Mouse (Mus musculus) lung, embryonic 16.5 days (tissue): ENCODE results near the gene Sox12. TPM values are rescaled to one million over a fixed set of nuclear protein-coding genes. Genes with fewer than 3 reads are reported as not detected.
A peak's percentile ranks its signal among the peaks of the same experiment; 100 is the strongest.
"Not testable (repeated sequence)": the region's sequence is repeated elsewhere in the genome, so short reads cannot be mapped to it uniquely, and the experiment has no call there.

Source experiments
- ATAC-seq: fragments of 200-750 bp; cut with Nextera tagmentation; 2 replicates; pipeline ENCODE4 v1.8.0; 2017; ENCODE audit warnings: low read depth, mild to moderate bottlenecking, moderate library complexity
- H3K27ac ChIP-seq: fragments of 300-500 bp; sonication (generic); 2 replicates; pipeline ENCODE4 v1.5.1; 2014; ENCODE audit warnings: mild to moderate bottlenecking, control low read depth, low read length
- H3K27me3 ChIP-seq: fragments of 300-500 bp; sonication (generic); 2 replicates; pipeline ENCODE4 v1.6.1; 2014; ENCODE audit warnings: low read depth, low read length, mixed read lengths; ENCODE audit not compliant: control insufficient read depth, insufficient read depth
- H3K36me3 ChIP-seq: fragments of 300-500 bp; sonication (generic); 2 replicates; pipeline ENCODE4 v1.6.1; 2014; ENCODE audit warnings: low read length; ENCODE audit not compliant: control insufficient read depth, insufficient read depth
- H3K4me1 ChIP-seq: fragments of 300-500 bp; sonication (generic); replicated peaks from 2 replicates; pipeline ENCODE4 v1.6.1; 2014; ENCODE audit warnings: low read length, mixed read lengths; ENCODE audit not compliant: control insufficient read depth, insufficient read depth
- H3K4me2 ChIP-seq: fragments of 300-500 bp; sonication (generic); 2 replicates; pipeline ENCODE4 v1.6.1; 2014; ENCODE audit warnings: low read depth, low read length, control low read depth
- H3K4me3 ChIP-seq: fragments of 300-500 bp; sonication (generic); 2 replicates; pipeline ENCODE4 v1.5.1; 2014; ENCODE audit warnings: mild to moderate bottlenecking, low read length, control low read depth
- H3K9ac ChIP-seq: fragments of 300-500 bp; sonication (generic); 2 replicates; pipeline ENCODE4 v1.6.1; 2014; ENCODE audit warnings: low read length, control low read depth
- H3K9me3 ChIP-seq: fragments of 300-500 bp; sonication (generic); 2 replicates; pipeline ENCODE4 v1.6.1; 2016; ENCODE audit warnings: low read length; ENCODE audit not compliant: control insufficient read depth
- WGBS: fragments of 180-500 bp; shearing (Covaris S2); extraction: QIAGEN DNeasy Blood & Tissue Kit; methylation state at CpG from one replicate; pipeline ENCODE4 v1.1.7; 2014; 5-methylcytosine and 5-hydroxymethylcytosine counted together
- polyA plus RNA-seq: library from polyadenylated mRNA; unstranded; fragments of >200 nt; fragmentation: Nextera tagmentation; extraction: Ambion mirVana; gene quantifications from 2 replicates; pipeline ENCODE4 v1.2.1, GENCODE M21; 2015

Gene Sox12
- polyA plus RNA-seq, 1 experiment from 2014 or later = 8.1 TPM

DNA sequence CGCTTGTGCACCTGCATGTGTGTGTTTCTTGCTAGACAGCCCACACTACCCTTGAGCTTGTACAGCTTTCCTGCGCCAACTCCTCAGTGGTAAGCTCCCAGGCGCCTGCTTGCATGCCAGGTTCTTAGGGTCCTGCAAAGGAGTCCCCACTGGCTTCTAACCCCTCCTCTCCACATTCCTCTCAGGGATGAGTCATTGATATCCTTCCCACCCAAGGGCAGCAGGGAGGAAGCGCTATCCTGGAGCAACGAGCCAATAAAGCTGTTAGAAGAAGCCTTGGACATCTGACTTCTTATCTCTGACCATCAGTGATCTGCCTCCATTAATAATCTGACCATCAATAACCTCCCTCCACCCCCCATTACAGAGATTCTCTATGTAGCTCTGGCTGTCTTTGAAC lies 29.9 kb downstream of the Sox12 start:
- Histone ChIP-seq H3K4me2 (no peak overlapping the region), H3K36me3 (no peaks in the 10 kb centered on the region), H3K9ac (no peak overlapping the region), H3K4me3 (no peak overlapping the region), H3K27ac (no peak overlapping the region), H3K27me3 (no peaks in the 10 kb centered on the region), H3K4me1 (no peaks in the 10 kb centered on the region), H3K9me3 (no peaks in the 10 kb centered on the region)
- ATAC-seq = no peak
- 57% methylated on average over 5 of the region's 5 CpGs for WGBS

GRCm38 (mm10) chr2:152363245-152364147 lies 34.4 kb downstream of the Sox12 start:
- Histone ChIP-seq H3K9me3 (no peaks in the 10 kb centered on the region), H3K27me3 (no peaks in the 10 kb centered on the region), H3K36me3 (no peaks in the 10 kb centered on the region), H3K4me3 (no peak overlapping the region), H3K4me1 (peaks cover 9% of the 10 kb centered on the region), H3K9ac (no peak overlapping the region), H3K27ac (peak overlapping the region; percentile 14; the same call in 1 of the 2 replicates), H3K4me2 (peak overlapping the region; percentile 42)
- peak; percentile 74 for ATAC-seq
- WGBS = 10% methylated on average over 17 of the region's 17 CpGs

DNA sequence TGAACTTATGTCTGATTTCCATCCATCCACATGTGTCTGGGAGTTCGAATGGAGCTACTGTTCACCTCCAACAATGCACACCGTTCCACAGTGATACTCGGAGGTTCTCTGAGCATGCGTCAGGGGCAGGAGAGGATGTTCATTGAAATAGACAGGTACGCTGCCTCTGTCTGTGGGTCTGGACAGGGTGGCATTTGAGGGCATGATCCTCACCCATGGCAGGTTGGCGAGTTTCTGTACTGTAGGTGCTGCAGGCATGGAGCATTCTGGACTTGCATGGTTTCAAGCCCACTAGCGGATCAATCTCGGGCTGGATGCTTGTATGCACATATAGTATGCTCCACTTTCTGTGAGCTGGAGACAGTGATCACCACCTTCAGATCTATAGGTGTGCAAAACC lies 36.7 kb downstream of the Sox12 start:
- Histone ChIP-seq H3K9me3 (no peaks in the 10 kb centered on the region), H3K27ac (no peak overlapping the region; the same call in 1 of the 2 replicates), H3K4me1 (peaks cover 9% of the 10 kb centered on the region), H3K36me3 (no peaks in the 10 kb centered on the region), H3K4me3 (no peak overlapping the region), H3K4me2 (no peak overlapping the region), H3K27me3 (no peaks in the 10 kb centered on the region), H3K9ac (no peak overlapping the region)
- no peak for ATAC-seq
- 85% methylated on average over 8 of the region's 8 CpGs for WGBS

DNA sequence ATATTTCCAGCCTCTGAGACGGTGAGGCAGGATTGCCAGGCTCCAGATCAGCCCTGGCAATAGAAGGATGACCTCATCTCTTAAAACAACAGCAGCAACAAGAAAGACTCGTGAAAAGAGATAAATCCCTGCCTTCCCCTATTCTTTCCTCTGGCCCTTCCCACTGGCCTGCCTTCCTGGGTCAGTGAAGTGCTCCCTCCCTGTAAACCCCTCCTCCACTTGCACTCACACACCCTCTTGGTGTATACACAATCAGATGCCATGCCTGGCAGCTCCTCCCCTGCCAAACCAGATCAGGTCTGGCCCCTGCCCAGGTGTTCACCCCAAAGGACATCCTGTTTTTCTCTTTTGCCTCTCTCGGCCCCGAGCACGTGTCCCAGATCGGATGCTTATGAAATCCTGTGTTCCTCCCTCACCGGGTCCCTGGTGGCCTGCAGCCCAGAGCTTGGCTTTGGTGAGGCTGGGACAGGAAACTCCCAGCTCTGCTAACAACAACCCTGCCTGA lies 37.5 kb downstream of the Sox12 start:
- peak; percentile 79 for ATAC-seq
- H3K9me3 ChIP-seq = no peaks in the 10 kb centered on the region
- no peak overlapping the region for H3K4me2 ChIP-seq
- no peak overlapping the region for H3K9ac ChIP-seq
- H3K27ac ChIP-seq = peak overlapping the region; percentile 68
- peaks cover 9% of the 10 kb centered on the region for H3K4me1 ChIP-seq
- H3K4me3 ChIP-seq = no peak overlapping the region
- no peaks in the 10 kb centered on the region for H3K36me3 ChIP-seq
- H3K27me3 ChIP-seq = no peaks in the 10 kb centered on the region
- 19% methylated on average over 7 of the region's 7 CpGs for WGBS

DNA sequence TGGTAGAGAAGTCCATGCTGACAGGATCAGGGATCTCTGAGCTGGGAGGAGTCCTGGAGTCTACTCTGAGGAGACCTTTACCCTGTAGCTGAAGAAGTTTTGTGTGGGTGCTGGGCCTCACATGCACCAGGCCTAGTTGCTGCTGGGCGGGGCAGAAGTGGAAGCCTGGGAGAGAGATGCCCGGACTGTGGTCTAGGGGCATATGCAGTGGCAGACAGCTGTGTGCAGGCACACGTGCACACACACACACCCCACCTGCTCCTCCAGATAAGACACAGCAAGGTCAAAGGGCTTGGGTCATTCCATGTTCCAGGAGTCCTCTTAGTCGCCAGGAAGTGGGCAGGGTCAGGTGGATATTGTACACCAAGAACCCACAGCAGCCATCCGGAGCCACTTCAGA lies 38.2 kb downstream of the Sox12 start:
- H3K27ac ChIP-seq = peak overlapping the region; percentile 68
- no peak overlapping the region for H3K9ac ChIP-seq
- 32% methylated on average over 5 of the region's 5 CpGs for WGBS
- no peak for ATAC-seq
- no peaks in the 10 kb centered on the region for H3K36me3 ChIP-seq
- no peaks in the 10 kb centered on the region for H3K9me3 ChIP-seq
- no peak overlapping the region for H3K4me3 ChIP-seq
- H3K4me2 ChIP-seq = no peak overlapping the region
- H3K4me1 ChIP-seq = peaks cover 9% of the 10 kb centered on the region
- H3K27me3 ChIP-seq = no peaks in the 10 kb centered on the region

DNA sequence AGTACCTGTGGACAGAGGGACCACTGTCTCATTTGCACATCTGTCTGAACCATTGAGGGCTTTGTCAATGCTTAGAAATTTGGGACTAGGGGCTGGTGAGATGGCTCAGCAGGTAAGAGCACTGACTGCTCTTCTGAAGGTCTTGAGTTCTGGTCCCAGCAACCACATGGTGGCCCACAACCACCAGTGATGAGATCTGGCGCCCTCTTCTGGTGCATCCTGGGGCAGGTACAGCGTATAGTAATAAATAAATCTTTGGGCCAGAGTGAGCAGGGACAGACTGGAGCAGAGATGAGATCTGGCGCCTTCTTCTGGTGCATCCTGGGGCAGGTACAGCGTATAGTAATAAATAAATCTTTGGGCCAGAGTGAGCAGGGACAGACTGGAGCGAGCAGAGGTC lies 38.9 kb downstream of the Sox12 start:
- not testable (repeated sequence) for H3K36me3 ChIP-seq, H3K9ac ChIP-seq, H3K4me3 ChIP-seq, H3K4me1 ChIP-seq, H3K4me2 ChIP-seq, ATAC-seq, H3K27me3 ChIP-seq, H3K27ac ChIP-seq, H3K9me3 ChIP-seq
- 71% methylated on average over 5 of the region's 5 CpGs for WGBS

DNA sequence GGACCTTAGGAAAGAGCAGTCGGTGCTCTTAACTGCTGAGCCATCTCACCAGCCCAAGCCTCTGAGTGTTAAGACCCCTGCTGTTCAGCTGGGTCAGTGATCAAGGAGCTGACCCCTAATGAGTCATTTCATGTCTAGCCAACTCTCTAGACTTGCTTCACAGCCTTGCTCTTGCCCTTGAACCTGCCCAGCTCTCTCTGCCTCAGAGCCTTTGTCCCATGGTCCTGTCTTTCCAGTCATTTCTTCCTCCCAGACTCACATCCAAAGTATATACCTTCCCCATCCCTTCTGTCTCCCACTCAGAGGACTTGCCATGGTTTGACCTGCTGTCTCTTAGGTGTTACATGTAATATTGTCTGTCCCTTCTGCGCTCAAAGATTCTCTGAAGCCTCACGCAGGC lies 40.6 kb downstream of the Sox12 start:
- H3K9ac ChIP-seq = no peak overlapping the region
- no peaks in the 10 kb centered on the region for H3K9me3 ChIP-seq
- no peak overlapping the region for H3K4me3 ChIP-seq
- H3K4me2 ChIP-seq = no peak overlapping the region
- peaks cover 9% of the 10 kb centered on the region for H3K4me1 ChIP-seq
- 86% methylated on average over 3 of the region's 3 CpGs for WGBS
- H3K27me3 ChIP-seq = no peaks in the 10 kb centered on the region
- ATAC-seq = no peak
- H3K27ac ChIP-seq = no peak overlapping the region
- no peaks in the 10 kb centered on the region for H3K36me3 ChIP-seq

GRCm38 (mm10) chr2:152349842-152350540 lies 47.9 kb downstream of the Sox12 start:
- ATAC-seq = peak; percentile 76
- Histone ChIP-seq H3K9me3 (no peaks in the 10 kb centered on the region), H3K4me1 (peaks cover 5% of the 10 kb centered on the region; the same call in 1 of the 2 replicates), H3K36me3 (no peaks in the 10 kb centered on the region), H3K27me3 (no peaks in the 10 kb centered on the region), H3K9ac (no peak overlapping the region), H3K4me2 (no peak overlapping the region), H3K27ac (no peak overlapping the region), H3K4me3 (no peak overlapping the region)
- 77% methylated on average over 8 of the region's 8 CpGs for WGBS

GRCm38 (mm10) chr2:152349205-152349604 lies 48.7 kb downstream of the Sox12 start:
- no peaks in the 10 kb centered on the region for H3K27me3 ChIP-seq
- H3K4me1 ChIP-seq = peaks cover 9% of the 10 kb centered on the region; the same call in 1 of the 2 replicates
- H3K27ac ChIP-seq = no peak overlapping the region
- no peak overlapping the region for H3K4me3 ChIP-seq
- WGBS = 83% methylated on average over 6 of the region's 6 CpGs
- H3K9ac ChIP-seq = no peak overlapping the region
- no peaks in the 10 kb centered on the region for H3K9me3 ChIP-seq
- no peak overlapping the region for H3K4me2 ChIP-seq
- H3K36me3 ChIP-seq = no peaks in the 10 kb centered on the region
- ATAC-seq = no peak
